Mouse (Mus musculus) liver, embryonic 15.5 days (tissue): Measurements from ENCODE around the gene Ace3. TPM values are rescaled to one million over a fixed set of nuclear protein-coding genes. Genes with fewer than 3 reads are reported as not detected.

ENCODE experiments used
- ATAC-seq: fragments of 200-750 bp; cut with Nextera tagmentation; 2 replicates; pipeline ENCODE4 v1.8.0; 2017; ENCODE audit warnings: moderate number of reproducible peaks, mild to moderate bottlenecking, moderate library complexity; ENCODE audit not compliant: insufficient read depth
- H3K27ac ChIP-seq: fragments of 300-500 bp; sonication (generic); replicated peaks from 2 replicates; pipeline ENCODE4 v1.5.1; 2015; ENCODE audit warnings: mild to moderate bottlenecking, inconsistent platforms
- H3K27me3 ChIP-seq: fragments of 300-500 bp; sonication (generic); 2 replicates; pipeline ENCODE4 v1.6.1; 2015; ENCODE audit warnings: mild to moderate bottlenecking, inconsistent platforms
- H3K36me3 ChIP-seq: fragments of 300-500 bp; sonication (generic); replicated peaks from 2 replicates; pipeline ENCODE4 v1.6.1; 2015; ENCODE audit warnings: moderate library complexity, mild to moderate bottlenecking, inconsistent platforms
- H3K4me1 ChIP-seq: fragments of 300-500 bp; sonication (generic); replicated peaks from 2 replicates; pipeline ENCODE4 v1.6.1; 2015; ENCODE audit warnings: inconsistent platforms
- H3K4me2 ChIP-seq: fragments of 300-500 bp; sonication (generic); 2 replicates; pipeline ENCODE4 v1.6.1; 2015; ENCODE audit warnings: moderate library complexity, mild to moderate bottlenecking, inconsistent platforms
- H3K4me3 ChIP-seq: fragments of 300-500 bp; sonication (generic); replicated peaks from 2 replicates; pipeline ENCODE4 v1.5.1; 2015; ENCODE audit warnings: mild to moderate bottlenecking, inconsistent platforms
- H3K9ac ChIP-seq: fragments of 300-500 bp; sonication (generic); 2 replicates; pipeline ENCODE4 v1.6.1; 2015; ENCODE audit warnings: moderate library complexity, mild to moderate bottlenecking, inconsistent platforms
- H3K9me3 ChIP-seq: fragments of 300-500 bp; sonication (generic); replicated peaks from 2 replicates; pipeline ENCODE4 v1.6.1; 2016; ENCODE audit warnings: inconsistent platforms
- WGBS: fragments of 180-500 bp; shearing (Covaris S2); methylation state at CpG from one replicate; pipeline ENCODE4 v1.1.7; 2015; ENCODE audit warnings: mixed read lengths; ENCODE audit not compliant: insufficient replicate concordance; 5-methylcytosine and 5-hydroxymethylcytosine counted together
- polyA plus RNA-seq: library from polyadenylated mRNA; unstranded; fragments of >200 nt; fragmentation: Nextera tagmentation; extraction: Ambion mirVana; gene quantifications from 2 replicates; pipeline ENCODE4 v1.2.1, GENCODE M21; 2015

Gene Ace3
- polyA plus RNA-seq, 1 experiment from 2014 or later: not detected

GRCm38 (mm10) chr11:105984452-105984851 lies 10.0 kb upstream of the Ace3 start:
- ATAC-seq: no peak
- Histone ChIP-seq H3K9ac (no peak overlapping the region), H3K4me1 (no peaks in the 10 kb centered on the region), H3K27me3 (peaks cover 22% of the 10 kb centered on the region), H3K9me3 (no peaks in the 10 kb centered on the region), H3K4me3 (no peak overlapping the region), H3K36me3 (no peaks in the 10 kb centered on the region), H3K27ac (no peak overlapping the region), H3K4me2 (no peak overlapping the region)
- 48% methylated on average over 4 of the region's 4 CpGs for WGBS

- Histone ChIP-seq H3K9me3 (no peaks in the 10 kb centered on the region), H3K27ac (no peak overlapping the region), H3K4me1 (peaks cover 4% of the 10 kb centered on the region; the same call in 1 of the 2 replicates), H3K27me3 (peaks cover 22% of the 10 kb centered on the region), H3K36me3 (no peaks in the 10 kb centered on the region), H3K9ac (no peak overlapping the region), H3K4me2 (no peak overlapping the region), H3K4me3 (no peak overlapping the region)
- no peak for ATAC-seq
- WGBS: 37% methylated on average over 6 of the region's 6 CpGs
Observed at GRCm38 (mm10) chr11:105987446-105987845, 7.0 kb upstream of the Ace3 start.

- no peak overlapping the region for H3K4me3 ChIP-seq
- ATAC-seq: no peak
- H3K36me3 ChIP-seq: no peaks in the 10 kb centered on the region
- no peak overlapping the region for H3K4me2 ChIP-seq
- H3K27ac ChIP-seq: no peak overlapping the region
- WGBS: 64% methylated on average over 6 of the region's 6 CpGs
- peaks cover 4% of the 10 kb centered on the region; the same call in 1 of the 2 replicates for H3K4me1 ChIP-seq
- peaks cover 17% of the 10 kb centered on the region for H3K27me3 ChIP-seq
- no peaks in the 10 kb centered on the region for H3K9me3 ChIP-seq
- no peak overlapping the region for H3K9ac ChIP-seq
Observed at GRCm38 (mm10) chr11:105989446-105989845, 5.0 kb upstream of the Ace3 start.

GRCm38 (mm10) chr11:105990231-105990630 lies 4.2 kb upstream of the Ace3 start:
- Histone ChIP-seq H3K9me3 (no peaks in the 10 kb centered on the region), H3K9ac (no peak overlapping the region), H3K4me2 (no peak overlapping the region), H3K27ac (no peak overlapping the region), H3K36me3 (no peaks in the 10 kb centered on the region), H3K4me1 (peaks cover 4% of the 10 kb centered on the region; the same call in 1 of the 2 replicates), H3K27me3 (peaks cover 23% of the 10 kb centered on the region), H3K4me3 (no peak overlapping the region)
- WGBS: 18% methylated on average over 2 of the region's 2 CpGs
- ATAC-seq: peak; percentile 46; the same call in 1 of the 2 replicates

GRCm38 (mm10) chr11:106000062-106000461 lies 5.6 kb downstream of the Ace3 start:
- WGBS: 68% methylated on average over 6 of the region's 6 CpGs
- Histone ChIP-seq H3K4me2 (no peak overlapping the region), H3K9ac (no peak overlapping the region), H3K4me3 (no peak overlapping the region), H3K36me3 (no peaks in the 10 kb centered on the region), H3K9me3 (no peaks in the 10 kb centered on the region), H3K4me1 (0 out of 2 replicates have a peak, but pooled peaks cover 4% of the 10 kb centered on the region), H3K27me3 (peaks cover 86% of the 10 kb centered on the region), H3K27ac (no peak overlapping the region)
- no peak for ATAC-seq

GRCm38 (mm10) chr11:106001718-106002117 lies 7.2 kb downstream of the Ace3 start:
- Histone ChIP-seq H3K9me3 (no peaks in the 10 kb centered on the region), H3K27me3 (peaks cover 77% of the 10 kb centered on the region), H3K4me1 (0 out of 2 replicates have a peak, but pooled peaks cover 4% of the 10 kb centered on the region), H3K4me3 (no peak overlapping the region), H3K36me3 (no peaks in the 10 kb centered on the region), H3K4me2 (no peak overlapping the region), H3K27ac (no peak overlapping the region), H3K9ac (no peak overlapping the region)
- ATAC-seq: no peak
- WGBS: 26% methylated on average over 4 of the region's 4 CpGs

GRCm38 (mm10) chr11:106004576-106004975 lies 10.1 kb downstream of the Ace3 start:
- no peak for ATAC-seq
- Histone ChIP-seq H3K9ac (no peak overlapping the region), H3K36me3 (no peaks in the 10 kb centered on the region), H3K4me3 (no peak overlapping the region), H3K27me3 (peaks cover 77% of the 10 kb centered on the region), H3K4me2 (no peak overlapping the region), H3K4me1 (peaks cover 11% of the 10 kb centered on the region), H3K27ac (no peak overlapping the region), H3K9me3 (no peaks in the 10 kb centered on the region)
- WGBS: 48% methylated on average over 1 of the region's 1 CpGs

- no peak overlapping the region for H3K4me2 ChIP-seq
- no peaks in the 10 kb centered on the region for H3K9me3 ChIP-seq
- no peak overlapping the region for H3K4me3 ChIP-seq
- H3K4me1 ChIP-seq: peaks cover 11% of the 10 kb centered on the region
- 36% methylated on average over 5 of the region's 5 CpGs for WGBS
- H3K27me3 ChIP-seq: peaks cover 80% of the 10 kb centered on the region
- no peak overlapping the region for H3K9ac ChIP-seq
- no peaks in the 10 kb centered on the region for H3K36me3 ChIP-seq
- ATAC-seq: no peak
- no peak overlapping the region for H3K27ac ChIP-seq
Observed at GRCm38 (mm10) chr11:106005970-106006369, 11.5 kb downstream of the Ace3 start.

- H3K4me3 ChIP-seq: 0 out of 2 replicates have a peak within 1 kb of the TSS, but pooled peaks have one; percentile 8
- peak within 1 kb of the TSS; percentile 53 for H3K4me2 ChIP-seq
- H3K36me3 ChIP-seq: no peaks in the 10 kb centered on the region
- peaks cover 88% of the 10 kb centered on the region for H3K27me3 ChIP-seq
- H3K4me1 ChIP-seq: peaks cover 11% of the 10 kb centered on the region
- H3K9me3 ChIP-seq: no peaks in the 10 kb centered on the region
- 1% methylated on average over 25 of the region's 25 CpGs for WGBS
- no peak for ATAC-seq
- H3K27ac ChIP-seq: no peak within 1 kb of the TSS
- no peak within 1 kb of the TSS for H3K9ac ChIP-seq
Observed at GRCm38 (mm10) chr11:106007821-106008220, 13.3 kb downstream of the Ace3 start, which contains the start of gene Kcnh6. Gene Kcnh6, plus strand, starts transcription at chr11:106008124.

GRCm38 (mm10) chr11:106012711-106013110 lies 18.2 kb downstream of the Ace3 start:
- Histone ChIP-seq H3K4me2 (no peak overlapping the region), H3K9me3 (no peaks in the 10 kb centered on the region), H3K27ac (no peak overlapping the region), H3K4me3 (no peak overlapping the region), H3K36me3 (no peaks in the 10 kb centered on the region), H3K9ac (no peak overlapping the region), H3K4me1 (peaks cover 6% of the 10 kb centered on the region), H3K27me3 (peaks cover 99% of the 10 kb centered on the region)
- ATAC-seq: no peak
- 57% methylated on average over 7 of the region's 7 CpGs for WGBS

GRCm38 (mm10) chr11:106013556-106014225 lies 19.2 kb downstream of the Ace3 start:
- Histone ChIP-seq H3K9ac (no peak overlapping the region), H3K4me1 (no peaks in the 10 kb centered on the region), H3K4me2 (no peak overlapping the region), H3K4me3 (no peak overlapping the region), H3K36me3 (no peaks in the 10 kb centered on the region), H3K27ac (no peak overlapping the region), H3K9me3 (no peaks in the 10 kb centered on the region), H3K27me3 (peaks cover 96% of the 10 kb centered on the region)
- ATAC-seq: no peak
- 47% methylated on average over 11 of the region's 11 CpGs for WGBS

- H3K9me3 ChIP-seq: no peaks in the 10 kb centered on the region
- H3K4me2 ChIP-seq: no peak overlapping the region
- ATAC-seq: no peak
- H3K36me3 ChIP-seq: no peaks in the 10 kb centered on the region
- no peak overlapping the region for H3K27ac ChIP-seq
- H3K4me1 ChIP-seq: no peaks in the 10 kb centered on the region
- no peak overlapping the region for H3K9ac ChIP-seq
- H3K27me3 ChIP-seq: peaks cover 96% of the 10 kb centered on the region
- 61% methylated on average over 5 of the region's 5 CpGs for WGBS
- H3K4me3 ChIP-seq: no peak overlapping the region
Observed at GRCm38 (mm10) chr11:106016440-106016839, 22.0 kb downstream of the Ace3 start.
